Mouse (Mus musculus) heart, embryonic 16.5 days (tissue): ENCODE results near the gene Aqp7. TPM values are rescaled to one million over a fixed set of nuclear protein-coding genes. Genes with fewer than 3 reads are reported as not detected.
"Not testable (repeated sequence)": the region's sequence is repeated elsewhere in the genome, so short reads cannot be mapped to it uniquely, and the experiment has no call there.

ENCODE experiments used
- ATAC-seq: fragments of 200-750 bp; cut with Nextera tagmentation; replicated peaks from 2 replicates; pipeline ENCODE4 v1.8.0; 2017; ENCODE audit warnings: moderate number of reproducible peaks; ENCODE audit not compliant: insufficient read depth, low FRiP score; ENCODE audit errors: extremely low read depth
- H3K27ac ChIP-seq: fragments of 300-500 bp; sonication (generic); 2 replicates; pipeline ENCODE4 v1.5.1; 2014; ENCODE audit warnings: mild to moderate bottlenecking, low read length, control low read depth, moderate library complexity
- H3K27me3 ChIP-seq: fragments of 300-500 bp; sonication (generic); 2 replicates; pipeline ENCODE4 v1.6.1; 2014; ENCODE audit warnings: low read length, mixed read lengths; ENCODE audit not compliant: control insufficient read depth, insufficient read depth
- H3K36me3 ChIP-seq: fragments of 300-500 bp; sonication (generic); 2 replicates; pipeline ENCODE4 v1.6.1; 2014; ENCODE audit not compliant: control insufficient read depth, insufficient read depth
- H3K4me1 ChIP-seq: fragments of 300-500 bp; sonication (generic); 2 replicates; pipeline ENCODE4 v1.6.1; 2014; ENCODE audit warnings: low read length, mixed read lengths; ENCODE audit not compliant: control insufficient read depth, insufficient read depth
- H3K4me2 ChIP-seq: fragments of 300-500 bp; sonication (generic); 2 replicates; pipeline ENCODE4 v1.6.1; 2014; ENCODE audit warnings: low read depth, mild to moderate bottlenecking, control low read depth, low read length
- H3K4me3 ChIP-seq: fragments of 300-500 bp; sonication (generic); 2 replicates; pipeline ENCODE4 v1.5.1; 2014; ENCODE audit warnings: mild to moderate bottlenecking, control low read depth, low read length
- H3K9ac ChIP-seq: fragments of 300-500 bp; sonication (generic); 2 replicates; pipeline ENCODE4 v1.6.1; 2014; ENCODE audit warnings: low read length, control low read depth
- H3K9me3 ChIP-seq: fragments of 300-500 bp; sonication (generic); replicated peaks from 2 replicates; pipeline ENCODE4 v1.6.1; 2016; ENCODE audit warnings: low read length; ENCODE audit not compliant: control insufficient read depth
- WGBS: fragments of 180-500 bp; shearing (Covaris S2); extraction: QIAGEN DNeasy Blood & Tissue Kit; methylation state at CpG from one replicate; pipeline ENCODE4 v1.1.7; 2014; 5-methylcytosine and 5-hydroxymethylcytosine counted together
- polyA plus RNA-seq: library from polyadenylated mRNA; unstranded; fragments of >200 nt; fragmentation: Nextera tagmentation; extraction: Ambion mirVana; gene quantifications from 2 replicates; pipeline ENCODE4 v1.2.1, GENCODE M21; 2015

The Aqp7 gene
- polyA plus RNA-seq, 1 experiment from 2014 or later = 1.1 TPM

GRCm38 (mm10) chr4:41087459-41088298, 39.7 kb upstream of the Aqp7 start:
- 72% methylated on average over 16 of the region's 16 CpGs for WGBS
- Histone ChIP-seq H3K4me1 (no peaks in the 10 kb centered on the region), H3K9me3 (no peaks in the 10 kb centered on the region), H3K27ac (no peak overlapping the region), H3K4me3 (no peak overlapping the region), H3K36me3 (no peaks in the 10 kb centered on the region), H3K27me3 (no peaks in the 10 kb centered on the region), H3K4me2 (no peak overlapping the region), H3K9ac (no peak overlapping the region)
- ATAC-seq = no peak

DNA sequence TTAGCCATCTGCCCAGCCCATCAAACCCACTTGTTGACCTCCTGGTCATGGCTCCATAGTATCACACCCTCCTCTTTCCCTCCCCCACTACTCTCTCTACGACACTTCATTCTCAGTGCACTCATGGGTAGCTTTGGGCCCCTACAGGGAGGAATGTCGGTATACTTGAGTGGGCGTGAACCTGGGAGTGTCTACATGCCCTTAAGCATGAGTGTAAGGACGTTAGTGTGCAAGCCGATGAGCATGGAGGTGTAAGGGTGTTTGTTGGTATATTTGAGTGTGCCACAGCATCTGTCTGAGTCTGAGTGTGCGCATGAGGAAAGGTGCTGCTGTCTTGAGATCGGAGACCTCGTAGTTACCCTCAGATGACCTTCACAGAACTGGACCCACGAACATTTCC, 39.0 kb upstream of the Aqp7 start:
- H3K27me3 ChIP-seq = no peaks in the 10 kb centered on the region
- 75% methylated on average over 9 of the region's 9 CpGs for WGBS
- no peak overlapping the region for H3K9ac ChIP-seq
- no peak for ATAC-seq
- H3K27ac ChIP-seq = no peak overlapping the region
- no peaks in the 10 kb centered on the region for H3K9me3 ChIP-seq
- H3K36me3 ChIP-seq = no peaks in the 10 kb centered on the region
- no peaks in the 10 kb centered on the region for H3K4me1 ChIP-seq
- H3K4me3 ChIP-seq = no peak overlapping the region
- H3K4me2 ChIP-seq = no peak overlapping the region

GRCm38 (mm10) chr4:41084819-41085218, 36.9 kb upstream of the Aqp7 start:
- H3K27me3 ChIP-seq = no peaks in the 10 kb centered on the region
- H3K4me2 ChIP-seq = no peak overlapping the region
- no peak overlapping the region for H3K9ac ChIP-seq
- H3K27ac ChIP-seq = no peak overlapping the region
- no peak overlapping the region for H3K4me3 ChIP-seq
- no peak for ATAC-seq
- H3K4me1 ChIP-seq = no peaks in the 10 kb centered on the region
- WGBS = 75% methylated on average over 4 of the region's 4 CpGs
- 0 out of 2 replicates have a peak, but pooled peaks cover 2% of the 10 kb centered on the region for H3K9me3 ChIP-seq
- no peaks in the 10 kb centered on the region for H3K36me3 ChIP-seq

- not testable (repeated sequence) for H3K4me3 ChIP-seq, H3K4me1 ChIP-seq, ATAC-seq, H3K27ac ChIP-seq, H3K9ac ChIP-seq, H3K4me2 ChIP-seq, H3K27me3 ChIP-seq, H3K36me3 ChIP-seq, H3K9me3 ChIP-seq
- 41% methylated on average over 4 of the region's 4 CpGs for WGBS
These were observed 34.9 kb upstream of the Aqp7 start for GRCm38 (mm10) chr4:41082803-41083202.

- no peaks in the 10 kb centered on the region for H3K4me1 ChIP-seq
- 73% methylated on average over 5 of the region's 5 CpGs for WGBS
- no peaks in the 10 kb centered on the region for H3K27me3 ChIP-seq
- H3K9ac ChIP-seq = no peak overlapping the region
- H3K4me2 ChIP-seq = no peak overlapping the region
- H3K27ac ChIP-seq = no peak overlapping the region
- 0 out of 2 replicates have a peak, but pooled peaks cover 2% of the 10 kb centered on the region for H3K9me3 ChIP-seq
- no peak for ATAC-seq
- no peaks in the 10 kb centered on the region for H3K36me3 ChIP-seq
- H3K4me3 ChIP-seq = no peak overlapping the region
These were observed 33.8 kb upstream of the Aqp7 start for GRCm38 (mm10) chr4:41081733-41082132.

- Histone ChIP-seq H3K27me3 (no peaks in the 10 kb centered on the region), H3K4me1 (no peaks in the 10 kb centered on the region), H3K27ac (no peak overlapping the region), H3K9me3 (0 out of 2 replicates have a peak, but pooled peaks cover 2% of the 10 kb centered on the region), H3K9ac (no peak overlapping the region), H3K36me3 (no peaks in the 10 kb centered on the region), H3K4me2 (no peak overlapping the region), H3K4me3 (no peak overlapping the region)
- ATAC-seq = no peak
- 40% methylated on average over 6 of the region's 6 CpGs for WGBS
These were observed 30.8 kb upstream of the Aqp7 start for GRCm38 (mm10) chr4:41078726-41079125.

DNA sequence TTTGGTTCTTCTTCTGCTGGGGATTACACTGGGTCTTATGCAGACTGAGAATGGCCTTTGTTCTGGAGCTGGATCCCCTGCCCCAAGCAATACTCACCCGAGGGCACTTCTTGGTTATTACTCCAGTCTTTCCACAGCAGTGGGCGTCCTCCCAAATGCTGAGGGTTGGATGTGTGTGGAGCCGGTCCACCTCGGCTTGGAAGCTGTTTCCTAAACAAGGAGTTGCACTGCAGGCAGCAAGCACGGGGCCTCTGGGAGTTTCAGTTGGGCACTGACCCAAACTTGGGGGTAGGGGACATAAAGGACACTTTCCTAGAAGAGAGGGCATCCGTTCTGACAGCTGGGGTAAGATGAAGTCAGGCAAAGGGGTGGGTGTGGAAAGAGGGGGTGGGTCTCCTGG, 26.5 kb upstream of the Aqp7 start:
- Histone ChIP-seq H3K4me3 (no peak overlapping the region), H3K4me1 (no peaks in the 10 kb centered on the region), H3K27ac (no peak overlapping the region), H3K27me3 (no peaks in the 10 kb centered on the region), H3K4me2 (no peak overlapping the region), H3K9me3 (no peaks in the 10 kb centered on the region), H3K36me3 (no peaks in the 10 kb centered on the region), H3K9ac (no peak overlapping the region)
- ATAC-seq = no peak
- 57% methylated on average over 6 of the region's 6 CpGs for WGBS

DNA sequence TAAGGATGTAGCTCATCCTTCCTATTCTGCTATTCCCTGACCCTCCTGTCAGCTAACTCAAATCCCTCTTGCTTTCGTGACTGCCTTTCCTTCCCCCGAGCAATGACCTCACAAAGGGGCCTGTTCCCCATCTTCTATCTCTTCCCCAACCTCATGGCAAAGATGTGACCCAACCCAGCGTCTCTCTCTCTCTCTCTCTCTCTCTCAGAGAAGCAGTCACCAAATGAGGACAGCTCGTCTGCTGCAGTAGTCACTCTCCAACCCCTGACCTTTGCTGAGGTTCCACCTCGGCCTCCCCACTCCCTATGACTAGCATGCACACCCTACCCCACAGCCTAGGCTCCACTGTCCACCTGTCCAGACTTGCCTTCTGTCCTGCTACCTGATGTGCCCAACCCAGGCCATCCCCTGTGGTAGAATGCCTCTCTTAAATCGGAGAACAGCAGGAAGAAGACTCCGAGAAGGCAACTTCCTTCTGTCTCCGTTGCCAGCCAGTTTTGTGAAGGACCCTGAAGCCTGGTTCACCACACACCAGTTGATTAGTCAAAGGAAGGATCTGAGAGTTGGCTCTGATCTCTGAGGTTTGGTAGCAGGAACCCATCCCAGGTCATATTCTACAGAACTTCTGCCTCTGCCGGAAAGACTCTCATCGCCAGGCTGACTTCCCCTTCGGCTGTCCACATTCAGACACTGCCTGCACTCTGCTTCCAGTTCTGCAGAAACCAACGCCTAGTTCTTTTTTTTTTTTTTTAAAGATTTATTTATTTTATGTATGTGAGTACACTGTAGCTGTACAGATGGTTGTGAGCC, 25.3 kb upstream of the Aqp7 start:
- Histone ChIP-seq H3K27ac (no peak overlapping the region), H3K9ac (no peak overlapping the region), H3K4me1 (no peaks in the 10 kb centered on the region), H3K4me3 (no peak overlapping the region), H3K27me3 (no peaks in the 10 kb centered on the region), H3K9me3 (no peaks in the 10 kb centered on the region), H3K4me2 (no peak overlapping the region), H3K36me3 (no peaks in the 10 kb centered on the region)
- ATAC-seq = no peak
- 72% methylated on average over 12 of the region's 12 CpGs for WGBS
